Mouse (Mus musculus) T-helper 1 cell (primary cell): Measurements from ENCODE around the gene Aspg.

Experiments
- in situ Hi-C: fragments of 300-600 bp; cut with MboI, MseI; formaldehyde crosslinking; loops from one replicate; pipeline ENCODE4 v1.15.1; 2025; ENCODE audit warnings: high pct_unique_total_duplicates

Gene Aspg

DNA sequence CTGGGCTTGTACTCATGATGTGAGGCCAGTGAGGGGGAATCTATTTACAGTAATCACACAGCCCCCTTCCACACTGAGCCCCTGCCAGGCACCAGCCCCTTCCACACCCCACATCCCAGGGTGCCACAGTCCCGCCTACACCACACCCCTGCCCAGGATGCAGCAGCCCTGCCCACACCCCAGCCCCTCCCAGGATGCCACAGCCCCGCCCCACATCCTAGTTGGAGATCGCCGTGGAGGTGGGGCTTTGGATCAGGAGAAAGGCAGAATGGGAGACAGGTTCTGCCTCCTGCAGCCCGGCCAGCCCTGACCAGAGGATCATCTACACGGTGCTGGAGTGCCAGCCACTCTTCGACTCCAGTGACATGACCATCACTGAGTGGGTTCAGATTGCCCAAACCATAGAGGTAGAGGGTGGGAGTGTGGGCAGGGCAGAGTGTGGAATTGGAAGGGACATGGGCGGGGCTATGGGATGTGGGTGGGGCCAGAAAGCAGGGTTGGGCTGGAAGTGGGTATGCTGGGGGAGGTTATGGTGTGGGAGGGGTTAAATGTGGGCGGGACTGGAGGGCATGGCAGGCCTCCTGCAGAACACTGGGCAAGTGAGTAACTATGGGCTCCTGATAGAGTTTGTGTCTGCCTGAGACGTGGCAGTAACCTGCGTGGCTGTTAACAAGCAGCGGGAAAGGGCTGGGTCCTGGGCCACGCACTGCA is 6.4 kb downstream of the Aspg start:
- in situ Hi-C loops = loop anchor here (10.0 to 25.0 kb wide), 2 partner anchors 799 to 1842 kb away; no protein-coding TSS in a partner anchor

GRCm38 (mm10) chr12:112113710-112114109 is 7.2 kb downstream of the Aspg start:
- in situ Hi-C loops = loop anchor here (10.0 to 25.0 kb wide), 2 partner anchors 799 to 1841 kb away; no protein-coding TSS in a partner anchor

DNA sequence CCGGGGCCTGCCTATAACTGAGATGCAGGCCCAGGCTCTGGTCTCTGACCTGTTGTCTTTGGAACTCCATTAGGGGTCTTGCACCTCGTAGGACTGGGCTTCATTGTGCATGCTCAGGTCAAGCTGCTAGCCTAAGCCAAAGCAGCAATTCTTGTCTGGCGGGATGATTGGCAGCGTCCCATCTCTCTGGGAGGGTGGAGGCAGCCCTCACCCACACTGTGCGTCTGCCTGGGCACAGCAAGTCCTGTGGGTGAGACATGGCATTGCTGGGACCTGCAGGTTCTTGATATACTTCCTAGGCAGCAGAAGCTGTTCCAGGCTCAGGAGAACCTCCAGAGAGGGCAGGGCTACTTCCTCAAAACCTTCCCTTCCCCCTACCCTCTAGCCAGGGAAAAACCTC is 10.5 kb downstream of the Aspg start:
- in situ Hi-C loops = loop anchor here (10.0 to 25.0 kb wide), 2 partner anchors 795 to 1838 kb away; no protein-coding TSS in a partner anchor

- in situ Hi-C loops = loop anchor here (10.0 to 25.0 kb wide), 2 partner anchors 795 to 1837 kb away; no protein-coding TSS in a partner anchor
Observed at GRCm38 (mm10) chr12:112117649-112118048, 11.2 kb downstream of the Aspg start.

DNA sequence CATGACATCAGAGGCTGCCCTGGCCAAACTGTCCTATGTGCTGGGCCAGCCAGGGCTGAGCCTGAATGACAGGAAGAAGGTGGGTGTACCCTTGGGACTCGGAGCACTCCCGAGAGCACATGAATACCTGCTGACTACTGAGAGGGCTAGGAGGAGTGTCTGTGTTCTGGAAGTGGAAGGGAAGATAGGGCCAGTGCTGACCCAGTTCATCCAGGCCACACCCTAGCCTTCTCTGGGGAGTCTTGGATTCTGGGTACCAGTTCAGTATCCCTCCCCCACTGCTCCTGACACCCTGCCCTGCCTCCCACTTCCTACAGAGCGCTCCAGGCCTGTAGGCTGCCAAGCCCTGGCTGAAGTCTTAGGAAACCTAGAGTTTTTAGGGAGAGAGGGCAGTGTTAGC is 14.7 kb downstream of the Aspg start:
- in situ Hi-C loops = loop anchor here (25.0 kb wide), 1 partner anchor 791 kb away; no protein-coding TSS in a partner anchor

- in situ Hi-C loops = no loop called here
Observed at GRCm38 (mm10) chr12:112125903-112126302, 19.4 kb downstream of the Aspg start.

DNA sequence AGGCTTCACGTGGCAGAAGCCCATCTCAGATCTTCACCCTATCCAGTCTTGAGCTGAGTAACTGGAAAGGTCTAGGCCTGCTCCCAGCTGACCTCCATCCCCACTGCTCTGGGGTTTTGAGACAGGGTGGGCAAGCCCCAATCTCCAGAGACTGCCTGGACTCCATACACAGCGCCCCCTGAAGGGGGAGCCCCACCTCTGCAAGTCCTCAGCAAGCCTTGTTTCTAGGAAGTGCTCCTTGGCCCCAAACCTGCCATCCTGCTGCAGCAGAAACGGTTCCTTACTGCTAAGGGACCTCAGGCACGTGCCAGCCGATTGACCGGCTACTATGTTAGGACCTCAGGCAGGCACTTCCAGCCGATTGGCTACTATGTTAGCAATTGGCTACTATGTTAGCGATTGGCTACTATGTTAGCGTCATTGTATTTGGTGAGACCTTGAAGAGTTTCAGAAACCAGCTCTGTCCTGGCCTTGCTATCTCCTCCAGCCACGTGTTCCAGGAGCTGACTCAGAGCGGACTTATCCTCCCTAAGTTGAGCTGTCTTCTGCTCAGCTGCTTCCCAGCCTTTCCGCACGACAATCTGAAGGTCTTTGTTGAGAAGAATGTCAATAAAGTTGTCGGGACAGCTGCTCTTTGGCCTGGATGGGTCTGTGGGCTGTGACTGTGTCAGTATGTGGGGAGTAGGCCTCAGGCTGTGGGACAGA is 20.6 kb downstream of the Aspg start:
- in situ Hi-C loops = no loop called here

GRCm38 (mm10) chr12:112128526-112128925 is 22.0 kb downstream of the Aspg start:
- in situ Hi-C loops = no loop called here

- in situ Hi-C loops = no loop called here
Observed at GRCm38 (mm10) chr12:112129300-112129856, 22.9 kb downstream of the Aspg start.

DNA sequence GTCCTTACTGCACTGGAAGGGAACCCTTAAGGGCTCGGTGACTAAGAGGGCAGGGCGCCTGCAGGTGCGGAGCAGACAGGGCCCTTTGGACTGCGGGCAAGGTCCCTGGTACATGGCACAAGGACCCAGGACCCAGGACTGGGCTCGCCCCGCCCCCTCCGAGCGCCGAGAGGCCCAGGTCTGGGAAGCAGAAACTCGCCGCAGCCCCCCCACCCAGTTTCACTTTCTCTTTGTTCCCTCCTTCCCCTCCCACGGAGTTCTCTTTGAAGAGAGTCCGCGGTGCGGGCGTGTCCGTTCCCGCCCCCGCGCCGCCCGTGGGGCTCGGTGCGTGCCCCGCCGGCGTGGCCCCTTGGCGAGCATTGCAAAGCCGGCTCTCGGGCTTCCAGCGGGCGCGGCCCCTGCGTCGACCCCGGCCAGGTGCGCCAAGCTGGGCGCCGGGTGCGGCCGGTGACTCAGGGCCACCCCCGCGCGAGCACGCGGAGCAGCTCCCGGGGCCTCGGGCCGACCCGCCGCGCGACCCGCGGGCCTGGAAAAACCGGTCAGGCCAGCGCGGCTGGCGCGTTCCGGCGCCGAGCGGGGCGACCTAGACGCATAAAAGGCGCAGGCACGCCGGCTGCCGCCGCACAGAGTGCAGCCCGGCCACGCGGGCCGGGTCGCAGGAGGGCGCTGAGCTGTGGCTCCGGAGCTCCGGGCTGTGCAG is 23.8 kb downstream of the Aspg start:
- in situ Hi-C loops = no loop called here

- in situ Hi-C loops = no loop called here
Observed at GRCm38 (mm10) chr12:112130957-112131356, 24.5 kb downstream of the Aspg start.

DNA sequence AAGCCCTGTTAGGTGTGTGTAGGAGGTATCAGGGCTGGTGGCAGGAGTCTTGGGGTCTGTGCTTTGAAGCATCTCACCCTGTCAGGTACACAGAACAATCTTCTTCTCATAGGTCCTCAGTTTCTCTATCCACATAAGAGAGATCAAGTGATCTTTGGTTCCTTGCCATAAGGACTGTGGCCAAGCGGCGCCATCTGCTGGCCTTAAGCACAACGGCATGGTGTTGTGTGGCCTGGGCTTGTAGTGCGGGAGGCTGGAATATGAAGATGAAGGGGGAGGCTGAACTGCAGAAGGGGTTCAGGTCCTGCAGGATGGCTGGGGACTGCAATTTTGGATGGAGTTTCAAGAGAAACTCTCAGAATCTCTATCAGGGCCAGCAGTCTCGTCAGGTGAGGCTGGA is 33.8 kb downstream of the Aspg start:
- in situ Hi-C loops = loop anchor here (10.0 kb wide), 1 partner anchor 325 kb away; no protein-coding TSS in a partner anchor

DNA sequence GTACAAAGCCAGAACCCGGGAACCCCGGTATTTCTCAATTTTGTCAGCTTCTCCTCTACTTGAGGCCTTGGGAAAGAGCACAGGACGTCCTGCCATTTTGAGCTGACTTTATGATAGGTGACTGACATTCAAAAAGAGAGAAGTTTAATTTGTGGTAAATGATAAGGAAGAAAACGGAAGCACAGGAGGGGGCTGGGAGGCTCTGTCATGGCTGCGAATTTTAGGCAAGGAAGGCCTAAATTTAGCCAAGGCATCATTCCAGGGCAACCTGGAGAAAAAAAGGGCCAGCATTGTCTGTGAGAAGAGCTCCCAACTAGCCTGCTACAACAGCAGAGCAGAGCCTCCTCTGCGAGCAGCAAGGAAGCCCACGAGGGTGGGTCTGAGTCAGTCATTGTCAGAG is 34.3 kb downstream of the Aspg start:
- in situ Hi-C loops = loop anchor here (10.0 kb wide), 1 partner anchor 324 kb away; no protein-coding TSS in a partner anchor

DNA sequence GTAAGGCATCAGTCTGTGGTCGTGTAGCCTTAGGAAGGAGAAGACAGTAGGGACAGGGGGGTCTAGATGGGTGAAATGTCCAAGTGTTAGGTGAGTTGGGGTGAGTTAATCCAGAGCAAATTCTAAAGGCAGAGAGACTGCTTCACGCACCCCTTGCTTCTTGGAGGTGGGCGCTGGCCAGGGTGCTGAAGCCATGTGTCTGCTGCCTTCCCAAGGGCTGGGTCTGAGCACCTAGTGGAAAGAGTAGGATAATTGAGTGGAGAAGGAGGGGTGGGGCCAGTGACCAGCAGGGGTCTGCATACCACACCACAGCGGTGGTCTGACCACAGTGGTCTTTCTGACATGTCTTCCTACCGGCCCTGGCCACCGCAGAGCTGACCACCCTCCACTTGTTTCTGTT is 34.8 kb downstream of the Aspg start:
- in situ Hi-C loops = loop anchor here (10.0 kb wide), 1 partner anchor 324 kb away; no protein-coding TSS in a partner anchor

DNA sequence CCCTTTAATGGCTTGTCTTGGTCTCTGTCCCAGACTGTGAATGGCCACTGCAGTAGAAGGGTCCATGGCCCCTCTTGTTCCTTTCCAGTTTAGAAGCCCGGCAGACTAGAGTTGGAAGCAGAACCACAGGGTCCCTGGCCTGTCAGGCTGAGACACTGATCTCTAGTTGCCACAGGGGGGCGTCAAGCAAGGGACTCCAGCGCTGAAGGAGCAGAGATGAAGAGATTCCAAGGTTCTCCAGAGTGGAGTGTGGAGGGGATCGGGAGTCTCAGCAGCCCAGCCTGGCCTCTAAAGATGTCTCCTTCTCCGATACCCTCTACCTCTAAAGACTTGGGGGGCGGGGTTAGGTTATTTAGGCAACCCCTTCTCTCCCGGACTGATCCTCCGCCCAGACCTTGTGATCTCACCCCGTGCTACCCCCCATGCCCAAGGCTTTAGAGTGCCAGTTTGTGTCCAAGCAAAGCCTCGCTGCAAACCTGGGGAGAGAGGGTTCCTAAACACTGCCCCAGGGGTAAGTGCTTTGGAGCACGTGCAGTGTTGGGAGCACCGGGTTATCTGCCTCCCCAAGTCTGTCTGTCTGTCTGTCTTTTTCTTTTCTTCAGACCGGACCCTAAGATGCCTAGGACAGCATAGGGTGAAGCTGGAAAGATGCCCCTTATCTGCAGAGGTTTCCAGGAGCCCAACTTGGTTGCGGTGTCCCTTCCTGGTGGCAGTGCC is 36.8 kb downstream of the Aspg start:
- in situ Hi-C loops = loop anchor here (10.0 kb wide), 1 partner anchor 322 kb away; no protein-coding TSS in a partner anchor

- in situ Hi-C loops = loop anchor here (10.0 kb wide), 1 partner anchor 321 kb away; no protein-coding TSS in a partner anchor
Observed at GRCm38 (mm10) chr12:112143833-112144201, 37.3 kb downstream of the Aspg start.

- in situ Hi-C loops = loop anchor here (10.0 kb wide), 1 partner anchor 320 kb away; no protein-coding TSS in a partner anchor
Observed at GRCm38 (mm10) chr12:112144377-112145115, 38.1 kb downstream of the Aspg start.

DNA sequence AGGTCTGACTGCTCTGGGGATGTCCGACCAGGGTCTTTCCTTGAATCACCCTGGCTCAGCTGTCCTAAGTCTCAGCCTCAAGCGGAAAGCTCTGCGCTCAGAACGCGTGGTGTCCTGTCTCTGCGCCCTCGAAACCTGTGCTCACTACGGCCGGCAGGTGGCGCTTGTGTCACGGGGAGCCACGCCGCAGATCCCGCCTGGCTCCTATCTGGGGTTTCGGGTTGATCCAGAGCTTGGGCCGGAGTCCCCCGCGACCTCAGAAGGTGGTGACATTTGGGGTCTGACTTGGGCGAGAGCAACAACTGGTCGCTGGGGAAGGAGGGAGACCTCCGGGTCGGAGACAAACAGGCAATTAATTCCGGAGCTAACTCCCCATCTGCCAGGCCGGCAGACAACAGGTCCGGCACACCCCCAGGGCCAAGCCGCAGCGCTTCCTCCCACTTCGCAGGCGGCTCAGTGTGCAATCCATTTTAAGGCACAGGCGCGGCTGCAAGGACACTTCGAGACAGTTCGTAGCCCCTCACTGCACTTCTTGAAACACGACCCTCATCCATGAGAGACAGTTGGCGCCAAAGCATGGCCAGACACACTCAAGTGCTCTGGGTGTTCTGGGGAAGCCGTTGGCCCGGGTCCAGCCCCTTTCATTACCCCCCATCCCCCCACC is 38.9 kb downstream of the Aspg start:
- in situ Hi-C loops = loop anchor here (10.0 kb wide), 1 partner anchor 319 kb away; no protein-coding TSS in a partner anchor

GRCm38 (mm10) chr12:112145875-112146651 is 39.6 kb downstream of the Aspg start, which contains the start of gene Kif26a:
Gene Kif26a, plus strand, starts transcription at chr12:112146208.
- in situ Hi-C loops = loop anchor here (10.0 kb wide), 1 partner anchor 319 kb away; no protein-coding TSS in a partner anchor
